Mouse (Mus musculus) forebrain, embryonic 10.5 days (tissue): ENCODE measurements around the gene Gtf2h5. TPM values are rescaled to one million over a fixed set of nuclear protein-coding genes. Genes with fewer than 3 reads are reported as not detected.

ENCODE experiments used
- DNase-seq: peaks from one replicate; pipeline ENCODE4 v3.0.0-alpha.2; 2017; ENCODE audit warnings: low spot score; ENCODE audit errors: extremely low spot score
- H3K27ac ChIP-seq: fragments of 300-500 bp; sonication (generic); 2 replicates; pipeline ENCODE4 v1.5.1; 2016; ENCODE audit warnings: mild to moderate bottlenecking
- H3K27me3 ChIP-seq: fragments of 300-500 bp; sonication (generic); 2 replicates; pipeline ENCODE4 v1.6.1; 2016; ENCODE audit warnings: mild to moderate bottlenecking; ENCODE audit not compliant: poor library complexity, severe bottlenecking
- H3K36me3 ChIP-seq: fragments of 300-500 bp; sonication (generic); replicated peaks from 2 replicates; pipeline ENCODE4 v1.6.1; 2016; ENCODE audit warnings: mild to moderate bottlenecking, moderate library complexity
- H3K4me1 ChIP-seq: fragments of 300-500 bp; sonication (generic); 2 replicates; pipeline ENCODE4 v1.6.1; 2016
- H3K4me3 ChIP-seq: fragments of 300-500 bp; sonication (generic); 2 replicates; pipeline ENCODE4 v1.5.1; 2016; ENCODE audit warnings: mild to moderate bottlenecking, moderate library complexity
- H3K9me3 ChIP-seq: fragments of 300-500 bp; sonication (generic); 2 replicates; pipeline ENCODE4 v1.6.1; 2016; ENCODE audit warnings: mild to moderate bottlenecking, moderate library complexity
- WGBS: fragments of 180-500 bp; shearing (Covaris S2); methylation state at CpG from one replicate; pipeline ENCODE4 v1.1.7; 2016; 5-methylcytosine and 5-hydroxymethylcytosine counted together
- polyA plus RNA-seq: library from polyadenylated mRNA; unstranded; fragments of >200 nt; fragmentation: Nextera tagmentation; extraction: Ambion mirVana; gene quantifications from 2 replicates; pipeline ENCODE4 v1.2.1, GENCODE M21; 2016

The Gtf2h5 gene
- polyA plus RNA-seq = 169 and 173 TPM in 2 replicates

GRCm38 (mm10) chr17:6079287-6080122, at the start of gene Gtf2h5, which contains the start of gene Serac1:
Gene Gtf2h5 (plus strand): TSS chr17:6079786.
Gene Serac1 (minus strand): TSS chr17:6079741.
- H3K9me3 ChIP-seq = no peaks in the 10 kb centered on the region
- peak; percentile 98 for DNase-seq
- no peaks in the 10 kb centered on the region for H3K27me3 ChIP-seq
- peak within 1 kb of the TSS; percentile 91 for H3K27ac ChIP-seq
- peak within 1 kb of the TSS; percentile 86 for H3K4me3 ChIP-seq
- under 1% methylated on average over 70 of the region's 70 CpGs for WGBS
- H3K36me3 ChIP-seq = peaks cover 27% of the 10 kb centered on the region
- H3K4me1 ChIP-seq = peaks cover 21% of the 10 kb centered on the region

GRCm38 (mm10) chr17:6035661-6036060, 43.9 kb upstream of the Gtf2h5 start:
- no peaks in the 10 kb centered on the region for H3K9me3 ChIP-seq
- WGBS = 40% methylated on average over 8 of the region's 8 CpGs
- H3K36me3 ChIP-seq = no peaks in the 10 kb centered on the region
- no peak for DNase-seq
- H3K4me1 ChIP-seq = no peaks in the 10 kb centered on the region
- no peak overlapping the region for H3K27ac ChIP-seq
- H3K27me3 ChIP-seq = no peaks in the 10 kb centered on the region
- no peak overlapping the region for H3K4me3 ChIP-seq

- no peaks in the 10 kb centered on the region for H3K4me1 ChIP-seq
- H3K9me3 ChIP-seq = no peaks in the 10 kb centered on the region
- no peak overlapping the region for H3K27ac ChIP-seq
- H3K4me3 ChIP-seq = no peak overlapping the region
- no peaks in the 10 kb centered on the region for H3K36me3 ChIP-seq
- no peak for DNase-seq
- no peaks in the 10 kb centered on the region for H3K27me3 ChIP-seq
- WGBS = 93% methylated on average over 8 of the region's 8 CpGs
Observed at GRCm38 (mm10) chr17:6036458-6036857, 43.1 kb upstream of the Gtf2h5 start.

- H3K9me3 ChIP-seq = no peaks in the 10 kb centered on the region
- H3K36me3 ChIP-seq = peaks cover 2% of the 10 kb centered on the region
- H3K4me3 ChIP-seq = no peak overlapping the region
- WGBS = 91% methylated on average over 11 of the region's 11 CpGs
- H3K27me3 ChIP-seq = no peaks in the 10 kb centered on the region
- H3K4me1 ChIP-seq = no peaks in the 10 kb centered on the region
- DNase-seq = no peak
- no peak overlapping the region for H3K27ac ChIP-seq
Observed at GRCm38 (mm10) chr17:6036872-6037271, 42.7 kb upstream of the Gtf2h5 start.

GRCm38 (mm10) chr17:6037507-6037906, 42.1 kb upstream of the Gtf2h5 start:
- Histone ChIP-seq H3K9me3 (no peaks in the 10 kb centered on the region), H3K4me3 (no peak overlapping the region), H3K27ac (no peak overlapping the region), H3K27me3 (no peaks in the 10 kb centered on the region), H3K36me3 (peaks cover 9% of the 10 kb centered on the region), H3K4me1 (no peaks in the 10 kb centered on the region)
- DNase-seq = no peak
- 89% methylated on average over 10 of the region's 10 CpGs for WGBS

- Histone ChIP-seq H3K4me1 (0 out of 2 replicates have a peak, but pooled peaks cover 3% of the 10 kb centered on the region), H3K4me3 (no peak overlapping the region), H3K27ac (no peak overlapping the region), H3K27me3 (no peaks in the 10 kb centered on the region), H3K36me3 (peaks cover 23% of the 10 kb centered on the region), H3K9me3 (no peaks in the 10 kb centered on the region)
- no peak for DNase-seq
- 55% methylated on average over 4 of the region's 4 CpGs for WGBS
Observed at GRCm38 (mm10) chr17:6052801-6053200, 26.8 kb upstream of the Gtf2h5 start.

- DNase-seq = peak; percentile 50
- H3K4me3 ChIP-seq = no peak overlapping the region
- H3K27ac ChIP-seq = no peak overlapping the region
- H3K9me3 ChIP-seq = no peaks in the 10 kb centered on the region
- H3K27me3 ChIP-seq = no peaks in the 10 kb centered on the region
- WGBS = 27% methylated on average over 5 of the region's 5 CpGs
- H3K4me1 ChIP-seq = 0 out of 2 replicates have a peak, but pooled peaks cover 3% of the 10 kb centered on the region
- peaks cover 10% of the 10 kb centered on the region; the same call in 1 of the 2 replicates for H3K36me3 ChIP-seq
Observed at GRCm38 (mm10) chr17:6054934-6055355, 24.6 kb upstream of the Gtf2h5 start.

- Histone ChIP-seq H3K4me1 (no peaks in the 10 kb centered on the region), H3K36me3 (peaks cover 38% of the 10 kb centered on the region), H3K27ac (no peak overlapping the region), H3K27me3 (no peaks in the 10 kb centered on the region), H3K9me3 (no peaks in the 10 kb centered on the region), H3K4me3 (no peak overlapping the region)
- WGBS = 86% methylated on average over 8 of the region's 8 CpGs
- no peak for DNase-seq
Observed at GRCm38 (mm10) chr17:6062793-6063192, 16.8 kb upstream of the Gtf2h5 start.

- no peak for DNase-seq
- 95% methylated on average over 5 of the region's 5 CpGs for WGBS
- no peaks in the 10 kb centered on the region for H3K27me3 ChIP-seq
- no peak overlapping the region for H3K4me3 ChIP-seq
- H3K4me1 ChIP-seq = no peaks in the 10 kb centered on the region
- no peak overlapping the region for H3K27ac ChIP-seq
- no peaks in the 10 kb centered on the region for H3K9me3 ChIP-seq
- peaks cover 39% of the 10 kb centered on the region for H3K36me3 ChIP-seq
Observed at GRCm38 (mm10) chr17:6063532-6063931, 16.1 kb upstream of the Gtf2h5 start.

- Histone ChIP-seq H3K27me3 (no peaks in the 10 kb centered on the region), H3K36me3 (peaks cover 60% of the 10 kb centered on the region), H3K27ac (no peak overlapping the region), H3K4me3 (no peak overlapping the region), H3K4me1 (no peaks in the 10 kb centered on the region), H3K9me3 (no peaks in the 10 kb centered on the region)
- no peak for DNase-seq
- WGBS = 89% methylated on average over 2 of the region's 2 CpGs
Observed at GRCm38 (mm10) chr17:6066021-6066420, 13.6 kb upstream of the Gtf2h5 start.

GRCm38 (mm10) chr17:6067613-6068012, 12.0 kb upstream of the Gtf2h5 start:
- WGBS = 98% methylated on average over 7 of the region's 7 CpGs
- no peak overlapping the region for H3K27ac ChIP-seq
- H3K4me3 ChIP-seq = no peak overlapping the region
- H3K27me3 ChIP-seq = no peaks in the 10 kb centered on the region
- no peaks in the 10 kb centered on the region for H3K9me3 ChIP-seq
- DNase-seq = no peak
- H3K4me1 ChIP-seq = no peaks in the 10 kb centered on the region
- H3K36me3 ChIP-seq = peaks cover 74% of the 10 kb centered on the region

GRCm38 (mm10) chr17:6069866-6070265, 9.7 kb upstream of the Gtf2h5 start:
- 95% methylated on average over 6 of the region's 6 CpGs for WGBS
- no peaks in the 10 kb centered on the region for H3K27me3 ChIP-seq
- no peaks in the 10 kb centered on the region for H3K9me3 ChIP-seq
- no peak for DNase-seq
- peaks cover 74% of the 10 kb centered on the region for H3K36me3 ChIP-seq
- H3K27ac ChIP-seq = no peak overlapping the region
- no peak overlapping the region for H3K4me3 ChIP-seq
- no peaks in the 10 kb centered on the region for H3K4me1 ChIP-seq

GRCm38 (mm10) chr17:6073405-6073804, 6.2 kb upstream of the Gtf2h5 start:
- 90% methylated on average over 7 of the region's 7 CpGs for WGBS
- Histone ChIP-seq H3K27me3 (no peaks in the 10 kb centered on the region), H3K36me3 (peaks cover 48% of the 10 kb centered on the region), H3K9me3 (no peaks in the 10 kb centered on the region), H3K4me3 (no peak overlapping the region), H3K4me1 (peaks cover under 1% of the 10 kb centered on the region), H3K27ac (no peak overlapping the region)
- DNase-seq = no peak
